Comparison of ENCODE assay signal across 13 mouse cellular contexts in genomic region chr13:45514832-45515422, GRCm38 (mm10). TPM values are rescaled to one million over a fixed set of nuclear protein-coding genes. Genes with fewer than 3 reads are reported as not detected.
DNase-seq lines count a peak whose midpoint lies in the region; ATAC-seq and TF ChIP-seq lines count a peak whose summit lies in the region.
"Had no signal": no experiment of that assay in that cellular context is flagged by ENCODE, and none has a peak within 500 bp of the region (broad histone marks: within the 10 kb centered on the region; RNA-seq: fewer than 3 reads in every experiment).

No protein-coding gene starts in this region.

- no peak overlapping the region for H3K27ac ChIP-seq in heart, embryonic 11.5 days (ENCODE audit: low read depth, low read length)
- H3K27ac ChIP-seq in kidney, embryonic 16.5 days (ENCODE audit: low read length) = peak overlapping the region; percentile 55; the same call in 1 of the 2 replicates
- peak overlapping the region; percentile 4; the same call in 1 of the 2 replicates for H3K27ac ChIP-seq in thymus, adult 2 months (ENCODE audit: control insufficient read depth, insufficient read depth, low read length)
- H3K27ac ChIP-seq: embryonic facial prominence, embryonic 12.5 days; neural tube, embryonic 12.5 days had no signal

- H3K27me3 ChIP-seq in heart, embryonic 11.5 days (ENCODE audit: control insufficient read depth, insufficient read depth, low read length) = no peaks in the 10 kb centered on the region
- no peaks in the 10 kb centered on the region for H3K27me3 ChIP-seq in kidney, embryonic 16.5 days (ENCODE audit: insufficient read depth, low read length)
- H3K27me3 ChIP-seq in thymus, adult 2 months (ENCODE audit: control insufficient read depth, insufficient read depth, low read length) = no peaks in the 10 kb centered on the region
- H3K27me3 ChIP-seq: embryonic facial prominence, embryonic 12.5 days; neural tube, embryonic 12.5 days had no signal

- H3K9ac ChIP-seq in heart, embryonic 11.5 days (ENCODE audit: low read depth, low read length) = no peak overlapping the region
- H3K9ac ChIP-seq in kidney, embryonic 16.5 days (replicated peaks; ENCODE audit: low read length) = no peak overlapping the region
- H3K9ac ChIP-seq: embryonic facial prominence, embryonic 12.5 days; neural tube, embryonic 12.5 days had no signal

- ATAC-seq in heart, embryonic 11.5 days (replicated peaks; ENCODE audit: insufficient number of reproducible peaks, low FRiP score, low TSS enrichment) = no peak
- ATAC-seq in kidney, embryonic 16.5 days (ENCODE audit: low FRiP score, low TSS enrichment) = no peak
- ATAC-seq: CD4-positive, CD25-positive, alpha-beta regulatory T cell, adult 4 months had no signal

- 0 out of 2 replicates have a peak, but pooled peaks cover 4% of the 10 kb centered on the region for H3K36me3 ChIP-seq in heart, embryonic 11.5 days (ENCODE audit: control insufficient read depth, insufficient read depth, low read length)
- H3K36me3 ChIP-seq in kidney, embryonic 16.5 days (ENCODE audit: insufficient read depth, low read length) = no peaks in the 10 kb centered on the region
- H3K36me3 ChIP-seq in thymus, adult 2 months (ENCODE audit: control insufficient read depth, insufficient read depth, low read length) = no peaks in the 10 kb centered on the region
- H3K36me3 ChIP-seq: embryonic facial prominence, embryonic 12.5 days; neural tube, embryonic 12.5 days had no signal

- H3K9me3 ChIP-seq in heart, embryonic 11.5 days (replicated peaks; ENCODE audit: control insufficient read depth, low read length) = no peaks in the 10 kb centered on the region
- no peaks in the 10 kb centered on the region for H3K9me3 ChIP-seq in kidney, embryonic 16.5 days (ENCODE audit: low read length)
- H3K9me3 ChIP-seq: embryonic facial prominence, embryonic 12.5 days; neural tube, embryonic 12.5 days had no signal

- no peak for DNase-seq in heart, postnatal 25 days (ENCODE audit: low spot score)
- DNase-seq in kidney, adult 18-20 months = no peak
- DNase-seq in thymus, adult 2 months = no peak
- no peak for DNase-seq in thymus, postnatal 14 days
- DNase-seq in retina, postnatal 1 day = peak; percentile 68
- no peak for DNase-seq in embryo, embryonic 11 days
- DNase-seq: adrenal gland, postnatal 10 days; cerebellum, adult 8-10 months had no signal

- H3K4me2 ChIP-seq in heart, embryonic 11.5 days = peak overlapping the region; percentile 89; the same call in 1 of the 2 replicates
- H3K4me2 ChIP-seq in kidney, embryonic 16.5 days (replicated peaks; ENCODE audit: low read depth, low read length) = no peak overlapping the region
- H3K4me2 ChIP-seq: embryonic facial prominence, embryonic 12.5 days; neural tube, embryonic 12.5 days had no signal

- H3K4me1 ChIP-seq in heart, embryonic 11.5 days (ENCODE audit: control insufficient read depth, insufficient read depth, low read length) = peaks cover 59% of the 10 kb centered on the region
- H3K4me1 ChIP-seq in kidney, embryonic 16.5 days (ENCODE audit: insufficient read depth, low read length) = peaks cover 60% of the 10 kb centered on the region
- H3K4me1 ChIP-seq in thymus, adult 2 months (replicated peaks; ENCODE audit: control insufficient read depth, insufficient read depth, low read length) = peaks cover 14% of the 10 kb centered on the region

- WGBS in heart, embryonic 11.5 days (ENCODE audit: insufficient replicate concordance) = 46% methylated on average over 8 of the region's 8 CpGs
- WGBS in kidney, embryonic 16.5 days = 23% methylated on average over 8 of the region's 8 CpGs
- 67% methylated on average over 8 of the region's 8 CpGs for WGBS in thymus, adult 2 months

- H3K4me3 ChIP-seq in heart, embryonic 11.5 days (ENCODE audit: low read depth, low read length) = no peak overlapping the region
- no peak overlapping the region for H3K4me3 ChIP-seq in kidney, embryonic 16.5 days (ENCODE audit: low read length)
- no peak overlapping the region for H3K4me3 ChIP-seq in thymus, adult 2 months (ENCODE audit: control insufficient read depth, insufficient read depth, low read length)
- H3K4me3 ChIP-seq: embryonic facial prominence, embryonic 12.5 days; neural tube, embryonic 12.5 days had no signal

- no peak for TF ChIP-seq POLR2A in thymus, adult 2 months (IDR thresholded peaks at IDR 0.05; ENCODE audit: control insufficient read depth, extremely low read depth, insufficient read depth, low read length, poor library complexity)

- intact Hi-C loops in heart, postnatal 25 days (cut with DNase I) = no loop called here

- TF ChIP-seq CTCF in thymus, adult 2 months (IDR thresholded peaks at IDR 0.05; ENCODE audit: borderline replicate concordance, control insufficient read depth, extremely low read depth, insufficient read depth, low read length, poor library complexity) = no peak

RNA-seq across cellular contexts. Expression of gene Gmpr, which starts 7.7 kb away (rescaled TPM):
- 176 and 191 TPM in 2 replicates for polyA plus RNA-seq in heart, embryonic 11.5 days (2014; fragmentation: Nextera tagmentation; extraction: Ambion mirVana)
- 100 to 1,000 TPM; 167 to 189 TPM for total RNA-seq in heart, postnatal 25 days (2021)
- polyA plus RNA-seq in kidney, embryonic 16.5 days (2015; fragmentation: Nextera tagmentation; extraction: Ambion mirVana) = 56.6 and 62.4 TPM in 2 replicates
- 32.6 and 43.5 TPM in 2 replicates for polyA plus RNA-seq in thymus, adult 2 months (2012; rRNA removed)
